Mouse (Mus musculus) lung, adult 2 months (tissue): ENCODE data around the gene Dop1b.

ENCODE experiments used
- CTCF ChIP-seq: fragments of 200-500 bp; IDR thresholded peaks from 2 replicates; pipeline ENCODE4 v1.5.1; 2011; ENCODE audit warnings: mild to moderate bottlenecking, low read length, control low read depth; ENCODE audit not compliant: insufficient read depth
- POLR2A ChIP-seq: fragments of 200-500 bp; IDR thresholded peaks from 2 replicates; pipeline ENCODE4 v1.6.1; 2011; ENCODE audit warnings: low read depth, mild to moderate bottlenecking, control low read depth, low read length, borderline replicate concordance; ENCODE audit errors: extremely low read depth

GRCm38 (mm10) chr16:93821706-93822105, 110.0 kb downstream of the Dop1b start:
- TF ChIP-seq POLR2A, result no peak
- TF ChIP-seq CTCF, result no peak
